Mouse (Mus musculus): ENCODE results near the gene Avpi1.

The Avpi1 gene

DNA sequence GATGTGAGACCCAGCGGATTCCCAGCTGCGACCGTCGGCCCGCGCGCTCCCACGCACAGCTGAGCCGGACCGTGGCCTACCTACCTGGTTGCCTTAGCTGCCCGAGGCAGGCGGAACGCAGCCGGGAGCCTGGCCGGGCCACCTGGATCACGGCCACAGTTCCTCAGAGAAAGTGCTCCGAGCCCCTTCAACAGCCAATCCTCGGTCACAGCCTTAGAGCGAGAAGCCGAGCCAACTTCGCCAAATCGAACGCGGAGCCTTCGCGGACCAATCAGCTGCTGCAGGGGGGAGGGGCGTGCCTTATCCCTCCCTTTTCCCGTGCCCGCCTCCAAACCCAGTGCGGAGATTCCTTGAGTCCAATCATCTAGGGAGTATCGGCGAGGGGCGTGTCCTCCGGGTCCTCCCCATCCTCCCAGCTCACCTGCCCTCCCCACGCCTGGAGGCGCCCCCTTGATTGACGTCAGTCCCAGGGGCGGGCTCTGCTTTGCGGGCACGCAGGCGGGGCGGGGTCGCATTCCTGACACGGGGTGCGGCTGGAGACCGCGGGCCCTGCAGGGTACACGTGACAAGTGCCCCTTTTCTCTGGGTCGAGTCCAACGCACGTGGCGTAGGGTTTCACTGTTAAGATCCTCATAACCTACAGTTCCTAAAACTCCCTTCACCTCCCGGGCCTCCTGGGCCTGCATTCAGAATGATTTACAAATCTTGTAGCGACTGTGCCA, at the start of gene Avpi1:
Avpi1 (minus strand) TSS at position 273 of the 722 bp plus-strand sequence.
- DNase-seq (ENCODE audit: low spot score in 2 of 2) = peak; percentile 98 to 99

DNA sequence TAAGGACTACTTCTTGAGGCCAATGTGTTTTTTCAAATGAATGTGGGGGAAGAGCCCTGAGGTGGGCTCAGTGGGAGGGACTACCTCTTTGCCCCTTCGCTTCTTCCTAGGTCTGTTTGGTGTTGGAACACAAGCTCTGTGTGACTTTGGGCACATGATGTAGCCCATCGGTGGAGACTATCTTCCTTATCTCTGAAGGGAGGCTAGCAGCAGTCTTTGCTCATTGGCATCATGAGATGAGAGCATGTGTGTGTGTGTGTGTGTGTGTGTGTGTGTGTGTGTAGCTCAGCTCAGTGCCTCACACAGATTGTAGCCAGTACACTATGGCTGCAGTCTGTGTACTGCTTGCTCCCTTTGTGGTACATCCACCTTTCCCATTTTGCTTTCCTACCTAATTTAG, 48.6 kb upstream of the Avpi1 start:
- no peak for DNase-seq (ENCODE audit: low spot score in 2 of 2)

DNA sequence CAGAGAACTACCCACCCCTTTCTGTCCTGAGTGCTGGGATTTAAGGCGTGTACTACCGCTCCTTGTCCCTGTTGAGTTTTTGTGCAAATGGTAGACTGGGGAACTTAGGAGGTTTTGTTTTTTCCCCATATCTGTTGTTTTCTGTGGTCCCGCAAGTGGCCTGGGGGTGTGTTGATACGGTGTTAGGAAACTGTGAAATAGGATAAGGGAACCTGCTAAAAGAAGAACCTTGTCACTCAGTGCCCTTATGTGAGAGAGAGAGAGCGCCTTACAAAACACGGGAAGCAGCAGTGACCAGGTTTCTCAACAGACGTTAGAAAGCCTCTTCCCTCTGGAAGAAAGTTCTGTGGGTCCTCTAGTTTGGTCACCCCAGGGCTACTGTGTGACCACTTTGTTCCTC, 48.0 kb upstream of the Avpi1 start:
- no peak for DNase-seq (ENCODE audit: low spot score in 2 of 2)

DNA sequence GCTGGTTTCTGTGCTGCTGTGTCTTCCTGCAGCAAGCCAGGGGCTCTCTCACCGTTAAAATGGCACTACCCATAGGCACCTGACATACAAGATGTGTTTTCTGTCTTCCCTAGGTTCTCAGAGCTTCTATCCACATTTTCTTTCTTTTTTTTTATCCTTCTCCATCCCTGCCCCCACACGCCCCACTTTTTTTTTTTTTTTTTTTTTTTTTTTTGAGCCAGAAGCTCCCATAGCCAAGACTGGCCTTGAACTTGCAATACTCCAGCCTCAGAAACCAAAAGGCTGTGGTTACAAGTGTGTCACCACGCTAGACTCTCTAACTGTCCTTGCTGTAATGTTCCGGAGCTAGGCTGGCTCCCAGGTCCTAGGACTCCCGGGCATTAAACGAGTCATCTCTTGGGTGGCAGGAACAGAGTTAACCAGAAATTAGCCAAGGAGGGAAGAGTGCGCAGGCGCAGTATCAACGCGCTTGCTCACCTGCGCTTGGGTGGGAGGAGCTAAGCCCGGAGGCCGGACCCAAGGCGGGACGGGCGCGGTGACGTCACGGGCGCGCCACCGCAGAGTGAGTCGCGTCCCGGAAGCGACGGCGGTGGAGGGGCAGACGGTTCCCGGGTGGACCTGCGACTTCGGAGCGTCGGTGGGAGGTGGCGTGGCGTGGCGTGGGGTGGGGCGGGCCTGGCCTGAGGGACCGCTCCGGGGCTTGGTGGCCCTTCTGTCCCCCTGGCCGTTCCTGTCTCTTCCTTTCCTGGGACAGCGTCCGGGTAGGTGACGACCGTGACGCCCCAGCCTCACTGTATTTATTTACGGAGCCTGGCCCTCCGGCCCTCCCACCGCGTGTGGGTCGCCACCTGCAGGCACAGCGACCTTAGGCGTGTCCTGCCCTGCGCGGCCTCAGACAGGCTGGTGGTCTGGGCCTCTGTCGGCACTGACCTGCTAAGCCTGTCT, 41.4 kb upstream of the Avpi1 start:
- DNase-seq (ENCODE audit: low spot score in 2 of 2) = peak; percentile 88 to 91

DNA sequence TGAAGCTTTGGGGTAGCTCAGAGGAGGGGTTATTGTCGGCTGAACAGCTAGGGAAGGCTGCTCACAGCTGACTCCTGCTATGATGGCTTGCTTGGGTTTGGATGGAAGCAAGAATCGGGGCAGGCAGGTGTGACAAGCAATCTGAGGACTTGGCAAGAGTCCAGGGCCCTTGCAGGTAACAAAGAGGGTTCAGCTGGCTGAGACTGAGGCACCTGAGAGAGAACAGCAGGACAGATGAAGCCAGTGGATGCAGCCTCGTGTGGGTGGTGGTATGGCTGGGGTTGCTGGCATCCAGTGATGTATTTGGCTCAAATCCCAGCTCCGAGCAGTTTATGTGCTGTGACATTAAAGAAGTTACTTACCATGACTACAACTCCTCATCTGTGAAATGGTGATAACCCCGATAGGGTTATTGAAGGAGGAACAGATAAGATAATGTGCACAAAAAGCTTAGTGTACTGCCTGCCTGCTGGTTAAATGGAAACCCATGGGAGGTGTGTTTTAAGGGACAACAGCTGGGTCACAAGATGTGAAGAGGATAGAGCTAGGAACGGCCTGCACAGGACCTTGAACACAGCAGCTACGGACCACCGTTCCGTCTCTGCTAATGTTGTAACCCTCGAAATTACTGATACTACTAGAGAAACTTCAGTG, 40.6 kb upstream of the Avpi1 start:
- DNase-seq (ENCODE audit: low spot score in 2 of 2) = no peak

DNA sequence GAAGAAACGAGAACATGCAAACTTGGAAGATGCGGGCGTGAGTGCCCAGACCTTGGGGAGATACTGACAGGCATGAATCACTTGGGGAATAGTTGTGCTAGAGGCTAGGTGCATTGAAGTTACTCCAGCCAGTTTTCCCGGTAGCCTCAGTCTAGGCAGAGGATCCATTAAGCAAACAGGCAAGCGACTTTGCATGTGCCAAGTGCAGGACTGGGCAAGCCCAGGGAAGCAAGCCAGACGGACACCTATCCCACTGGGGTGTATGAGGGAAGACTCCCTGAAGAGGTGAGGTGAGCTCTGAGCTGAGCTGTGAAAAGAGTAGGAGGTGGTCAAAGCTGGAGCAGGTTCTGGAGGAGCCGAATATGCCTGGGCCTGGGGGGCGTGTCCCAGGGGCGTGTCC, 38.6 kb upstream of the Avpi1 start:
- DNase-seq (ENCODE audit: low spot score in 2 of 2) = no peak

DNA sequence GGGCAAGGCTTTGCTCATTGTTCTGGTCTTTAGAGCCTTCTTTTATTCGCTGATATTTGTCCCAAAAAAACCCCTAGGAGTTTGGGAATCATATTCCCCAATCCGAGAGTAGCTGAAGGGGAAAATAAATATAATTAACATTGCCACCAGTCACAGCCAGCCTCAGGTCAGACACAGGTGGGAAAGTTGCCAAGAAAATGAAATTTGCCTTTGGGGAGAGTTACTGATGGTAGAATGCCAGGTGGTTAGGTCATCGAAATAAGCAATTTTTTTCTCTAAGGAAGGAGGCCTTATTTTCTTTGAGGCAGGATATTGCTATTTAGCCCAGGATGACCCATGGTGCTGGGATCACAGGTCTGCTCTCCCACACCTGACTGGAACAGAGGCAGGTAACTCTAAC, 37.9 kb upstream of the Avpi1 start:
- no peak for DNase-seq (ENCODE audit: low spot score in 2 of 2)

DNA sequence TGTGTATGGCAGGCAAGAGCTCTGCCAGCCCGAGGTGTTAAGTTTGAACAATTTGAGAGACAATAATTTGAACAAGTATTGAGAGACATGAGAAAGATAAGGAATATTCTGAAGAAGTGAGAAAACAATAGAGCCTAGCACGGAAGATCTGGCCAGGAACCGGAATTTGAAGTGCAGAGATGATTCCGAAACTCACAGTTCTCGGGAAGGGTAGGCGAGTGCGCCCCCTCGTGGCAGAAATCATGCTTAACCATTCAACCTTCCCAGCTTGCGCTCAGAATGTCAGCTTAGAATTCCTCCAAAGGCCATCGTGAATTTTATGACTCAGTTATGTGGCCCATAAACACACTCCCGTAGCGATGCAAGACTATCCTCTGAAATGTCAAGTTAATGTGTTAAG, 37.3 kb upstream of the Avpi1 start:
- peak; percentile 77 to 81 for DNase-seq (ENCODE audit: low spot score in 2 of 2)

DNA sequence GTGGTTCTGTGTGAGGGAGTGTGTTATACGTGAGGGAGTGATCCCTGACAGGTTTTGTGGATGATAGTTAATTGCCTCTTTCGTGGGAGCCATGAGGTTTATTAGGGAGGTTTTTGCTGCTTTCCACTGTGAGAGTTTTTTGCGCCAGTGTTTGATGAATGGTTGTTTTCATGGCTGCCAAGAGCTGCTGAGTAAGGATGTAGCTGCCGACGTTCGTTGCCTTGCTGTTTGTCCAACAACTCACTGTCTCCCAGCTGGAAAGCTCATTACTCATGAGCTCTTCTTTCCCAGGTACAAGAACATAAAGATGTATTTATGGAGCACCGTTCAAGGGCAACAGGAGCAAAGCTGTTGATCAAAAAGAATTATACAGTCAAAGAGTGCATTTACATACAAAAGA, 35.3 kb upstream of the Avpi1 start:
- DNase-seq (ENCODE audit: low spot score in 2 of 2) = no peak

DNA sequence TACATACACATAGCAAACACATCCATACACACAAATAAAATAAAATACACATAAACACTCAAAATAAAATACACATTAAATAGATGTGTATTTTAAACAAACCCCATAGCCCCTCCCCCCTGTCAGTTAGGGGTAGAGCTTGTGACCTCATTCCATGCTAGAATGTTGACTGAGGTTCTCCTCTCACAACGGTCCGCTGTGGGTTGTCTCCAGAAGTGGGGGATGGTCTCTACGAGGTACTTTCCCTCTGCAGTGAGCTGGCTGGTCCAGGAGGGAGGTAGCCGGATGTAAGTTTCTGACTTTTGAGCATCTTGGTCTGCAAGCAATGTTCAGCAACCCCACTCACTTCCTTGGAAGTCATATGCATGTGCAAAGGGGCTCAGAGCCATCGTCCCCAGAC, 34.9 kb upstream of the Avpi1 start, which contains the start of gene Zfyve27:
Zfyve27 (plus strand) TSS at position 188 of the 400 bp plus-strand sequence.
- DNase-seq (ENCODE audit: low spot score in 2 of 2) = no peak

DNA sequence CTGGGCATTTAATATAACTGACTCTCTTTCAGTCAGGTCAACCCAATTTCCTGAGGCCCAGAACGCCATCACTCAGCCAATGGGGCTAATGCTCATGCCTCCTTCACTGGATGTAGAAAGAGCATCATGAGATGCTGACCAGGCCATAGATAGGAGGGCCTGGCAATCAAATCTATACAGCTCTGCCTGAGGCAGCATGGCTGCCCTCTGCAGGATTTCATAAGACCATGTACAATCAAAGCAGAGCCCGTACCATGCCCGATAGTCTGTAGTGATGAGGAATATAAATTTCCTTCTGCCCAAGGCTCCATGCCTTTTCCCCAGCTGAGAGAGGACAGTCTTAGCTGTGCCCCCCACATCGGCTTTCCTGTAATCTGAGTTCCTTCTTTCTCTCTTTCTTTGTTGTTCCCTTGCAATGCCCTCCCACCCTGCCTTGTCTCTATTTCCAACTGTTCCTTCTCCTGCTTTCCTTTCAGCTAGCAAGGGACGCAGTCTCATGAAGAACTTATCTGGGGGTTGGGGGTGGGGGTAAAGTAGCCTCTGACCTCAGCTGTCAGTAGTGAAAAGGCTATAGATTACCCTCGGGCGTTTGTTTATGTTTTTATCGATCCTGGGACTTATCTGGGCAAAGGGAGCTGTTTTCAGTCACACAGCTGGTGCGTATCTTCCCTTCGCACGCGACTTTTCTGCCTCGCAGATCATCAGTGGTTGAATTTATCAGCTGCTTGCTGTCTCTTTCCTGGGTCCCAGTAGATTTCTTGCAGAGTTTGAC, 29.6 kb upstream of the Avpi1 start:
- no peak for DNase-seq (ENCODE audit: low spot score in 2 of 2)

DNA sequence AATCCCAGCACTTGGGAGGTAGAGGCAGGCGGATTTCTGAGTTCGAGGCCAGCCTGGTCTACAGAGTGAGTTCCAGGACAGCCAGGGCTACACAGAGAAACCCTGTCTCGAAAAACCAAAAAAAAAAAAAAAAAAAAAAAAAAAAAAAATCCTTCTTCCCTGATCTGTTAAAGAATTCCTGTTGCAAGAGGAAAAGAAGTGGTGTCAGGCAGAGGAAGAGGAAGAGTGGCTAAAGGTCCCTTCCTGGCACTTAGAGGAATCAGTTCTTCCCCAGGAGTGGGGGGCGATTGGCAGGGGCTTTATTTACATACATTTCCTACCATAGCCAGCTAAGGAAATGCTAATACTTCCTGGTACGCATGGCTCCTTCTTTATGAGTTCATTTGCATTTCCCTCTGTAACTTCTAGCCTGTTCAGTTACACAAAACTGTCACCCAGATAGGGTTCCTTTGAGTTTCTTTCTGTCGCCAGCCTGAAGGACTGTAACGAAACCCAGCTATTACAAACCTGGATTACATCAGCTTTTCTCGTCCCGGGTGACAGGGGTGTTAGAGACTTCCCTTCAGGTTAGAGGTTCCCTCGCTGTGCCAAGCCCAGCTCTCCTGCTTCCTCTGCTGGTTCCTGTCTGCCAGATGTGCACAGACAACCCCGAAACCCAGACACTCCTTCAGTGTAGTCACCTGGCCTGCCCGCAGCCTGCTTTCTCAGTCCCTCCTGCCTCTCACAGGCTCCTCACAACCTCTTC, 28.8 kb upstream of the Avpi1 start:
- no peak for DNase-seq (ENCODE audit: low spot score in 2 of 2)

DNA sequence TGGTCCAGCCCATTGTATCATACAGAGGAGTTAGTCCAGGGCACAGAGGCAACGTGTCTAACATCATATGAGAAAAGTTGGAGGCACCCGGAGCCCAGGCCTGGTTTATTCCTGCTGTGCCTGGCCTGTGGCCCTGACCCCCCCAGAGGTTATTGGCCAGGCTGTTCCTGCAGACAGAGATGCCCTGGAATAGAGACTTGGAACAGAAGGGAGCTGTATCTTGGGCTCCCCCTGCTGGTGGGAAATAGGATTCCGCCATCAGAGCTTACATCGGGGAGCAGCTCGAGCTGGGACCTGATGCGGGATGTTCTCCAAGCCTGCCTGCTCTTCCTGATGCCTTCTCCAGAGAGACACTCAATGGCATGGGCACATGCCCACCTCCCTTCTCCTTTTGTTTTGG, 23.1 kb upstream of the Avpi1 start:
- peak; percentile 82 for DNase-seq (ENCODE audit: low spot score in 2 of 2)

DNA sequence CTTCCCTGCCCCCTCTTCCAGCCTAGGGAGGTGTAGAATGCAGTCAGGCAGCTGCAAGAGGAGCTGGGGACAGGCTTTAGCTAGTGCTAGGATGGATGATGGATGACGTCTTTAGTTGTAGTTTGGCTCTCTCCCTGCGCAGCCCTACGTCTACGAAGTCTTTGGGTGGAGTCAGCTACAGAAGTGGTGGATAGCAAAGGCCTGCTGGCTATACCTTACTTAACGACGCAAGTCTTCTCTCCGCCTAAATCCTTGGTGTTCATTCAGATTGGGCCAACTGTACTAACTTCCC, 19.7 kb upstream of the Avpi1 start:
- no peak for DNase-seq (ENCODE audit: low spot score in 2 of 2)

DNA sequence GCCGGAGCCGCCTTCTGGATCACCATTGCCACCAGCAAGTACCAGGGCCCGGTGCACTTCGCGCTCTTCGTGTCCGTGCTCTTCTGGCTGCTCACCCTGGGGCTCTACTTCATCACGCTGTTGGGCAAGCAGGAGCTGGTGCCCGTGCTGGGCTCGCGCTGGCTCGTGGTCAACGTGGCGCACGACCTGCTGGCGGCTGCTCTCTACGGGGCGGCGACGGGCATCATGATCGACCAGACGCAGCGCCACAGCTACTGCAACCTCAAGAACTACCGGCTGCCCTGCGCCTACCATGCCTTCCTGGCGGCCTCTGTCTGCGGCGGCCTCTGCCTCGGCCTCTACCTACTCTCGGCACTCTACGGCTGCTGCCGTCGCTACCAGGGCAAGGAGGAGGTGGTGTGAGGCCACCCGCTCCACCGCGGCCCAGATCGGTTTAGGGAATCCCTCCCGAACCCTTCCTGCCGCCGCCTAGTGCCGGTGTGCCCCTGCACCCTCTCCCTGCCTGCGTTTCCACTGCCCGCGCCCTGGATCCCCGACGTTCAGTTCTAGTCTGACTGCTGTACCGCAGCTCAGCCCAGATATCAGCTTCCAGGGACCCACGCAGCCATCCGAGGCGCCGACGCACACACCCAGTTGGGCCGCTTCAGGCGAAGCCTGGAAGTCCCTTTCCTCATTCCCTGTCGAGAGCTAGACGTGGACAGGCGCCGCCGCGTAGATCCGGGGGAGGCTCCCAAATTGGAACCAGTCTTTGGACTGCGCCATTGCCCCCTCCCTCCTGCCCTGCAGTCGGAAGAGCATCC, 19.1 kb upstream of the Avpi1 start:
- peak; percentile 64 to 65 for DNase-seq (ENCODE audit: low spot score in 2 of 2)

DNA sequence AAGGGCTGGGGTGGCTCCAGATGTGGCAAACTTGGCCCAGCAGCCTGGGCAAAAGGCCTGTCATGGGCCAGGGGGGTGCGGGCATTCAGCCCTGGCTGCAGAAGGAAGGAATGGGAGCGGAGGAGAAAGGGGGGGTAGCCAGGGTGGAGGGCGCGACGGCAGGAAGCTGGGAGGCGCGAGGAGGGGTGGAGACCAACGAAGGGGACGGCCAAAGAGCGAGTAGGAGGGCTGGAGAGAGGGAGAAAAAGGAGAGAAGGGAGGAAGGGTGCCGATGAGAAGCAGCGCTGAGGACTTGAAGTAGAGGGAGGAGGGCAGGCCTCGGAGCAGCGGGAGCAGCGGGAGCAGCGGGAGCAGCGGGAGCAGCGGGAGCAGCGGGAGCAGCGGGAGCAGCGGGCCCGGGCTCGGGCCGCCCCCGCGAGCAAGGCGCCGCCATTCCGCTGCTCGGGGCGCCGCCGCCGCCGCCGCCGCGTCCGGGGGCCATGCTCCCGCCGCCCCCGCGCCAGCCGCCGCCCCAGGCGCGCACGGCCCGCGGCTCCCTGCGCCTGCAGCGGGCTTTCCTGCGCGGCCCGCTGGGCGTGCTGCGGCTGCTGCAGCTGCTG, 18.4 kb upstream of the Avpi1 start, which contains the start of gene Marveld1:
Marveld1 (plus strand) TSS at position 231 of the 599 bp plus-strand sequence.
- peak; percentile 67 to 85 for DNase-seq (ENCODE audit: low spot score in 2 of 2)

DNA sequence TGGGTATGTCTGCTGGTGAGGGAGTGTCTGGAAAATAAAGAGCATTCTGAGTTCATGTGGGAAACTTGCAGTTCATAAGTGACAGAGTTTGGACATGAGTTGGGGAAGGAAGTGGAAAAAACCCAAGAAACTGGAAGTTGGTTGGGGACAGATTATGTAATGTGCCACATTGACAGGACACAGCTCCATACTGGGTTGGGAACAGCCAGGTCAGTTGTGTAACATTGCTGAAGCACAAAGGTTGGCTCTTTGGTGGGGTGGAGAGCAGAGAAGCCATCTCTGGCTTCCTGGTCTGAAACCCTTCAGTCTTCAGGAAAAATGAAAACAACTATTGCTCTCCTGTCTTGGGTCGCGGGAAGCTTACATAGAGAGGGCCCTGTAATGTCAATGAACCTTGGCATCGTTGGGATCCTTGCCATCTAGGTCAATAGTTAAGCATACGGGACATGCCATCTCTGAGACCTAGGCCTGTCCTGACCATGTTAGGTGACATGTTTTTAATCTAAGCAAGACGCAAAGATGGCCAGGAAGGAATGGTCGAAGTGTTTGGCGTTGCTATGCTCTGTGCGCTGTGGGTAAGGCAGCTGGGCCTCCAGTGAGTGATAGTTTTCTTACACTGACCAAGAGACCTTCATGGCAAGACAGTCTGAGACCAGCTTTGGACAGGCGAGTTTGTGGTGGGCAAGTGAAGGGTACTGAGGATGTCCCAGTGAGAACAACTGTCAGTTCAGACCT, 17.6 kb upstream of the Avpi1 start:
- no peak for DNase-seq (ENCODE audit: low spot score in 2 of 2)

DNA sequence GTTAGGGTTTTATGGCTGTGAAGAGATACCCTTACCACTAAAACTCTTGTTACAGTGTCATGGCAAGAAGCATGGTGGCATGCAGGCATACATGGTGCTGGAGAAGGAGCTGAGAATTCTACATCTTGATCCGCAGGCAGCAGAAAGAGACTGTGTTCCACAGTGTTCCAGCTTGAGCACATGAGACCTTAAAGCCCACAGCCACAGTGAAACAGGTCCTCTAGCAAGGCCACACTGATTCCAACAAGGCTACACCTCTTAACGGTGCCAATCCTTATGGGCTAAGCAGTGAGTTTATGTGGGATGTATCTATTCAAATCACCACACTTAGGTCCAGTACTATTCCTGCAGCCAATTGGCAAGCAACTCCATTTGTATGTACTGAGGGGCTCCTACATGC, 16.9 kb upstream of the Avpi1 start:
- no peak for DNase-seq (ENCODE audit: low spot score in 2 of 2)

DNA sequence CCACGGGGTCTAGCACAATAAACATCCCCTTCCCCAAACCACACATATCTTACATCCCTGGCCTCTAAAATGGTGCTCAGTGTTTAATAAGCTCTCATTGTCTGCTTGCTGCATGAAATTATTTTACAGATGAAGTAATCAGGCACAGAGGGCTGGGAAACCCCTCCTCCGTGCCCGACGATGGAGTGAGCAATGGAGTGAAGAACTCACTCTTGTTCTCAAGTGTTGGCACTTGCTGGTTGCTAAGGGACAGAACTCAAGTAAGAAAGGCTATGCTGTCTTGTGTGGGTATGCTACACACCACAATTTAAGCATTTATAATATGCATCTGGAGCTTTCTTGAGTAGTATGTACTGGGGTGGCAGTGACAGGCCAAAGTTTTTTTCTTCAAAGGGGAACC, 16.4 kb upstream of the Avpi1 start:
- no peak for DNase-seq (ENCODE audit: low spot score in 2 of 2)
